Mouse (Mus musculus) midbrain, embryonic 15.5 days (tissue): ENCODE measurements at regions not wholly inside any gene's neighbourhood (a gene's known extent, or its start where the extent isn't known, plus 50 kb on each side); places are given as distances from the start of the nearest gene placed in this dataset.
"Not testable (repeated sequence)": the region's sequence is repeated elsewhere in the genome, so short reads cannot be mapped to it uniquely, and the experiment has no call there.

ENCODE experiments used
- ATAC-seq: fragments of 200-750 bp; cut with Nextera tagmentation; replicated peaks from 2 replicates; pipeline ENCODE4 v1.8.0; 2017; ENCODE audit warnings: moderate TSS enrichment
- H3K27ac ChIP-seq: fragments of 300-500 bp; sonication (generic); 2 replicates; pipeline ENCODE4 v1.5.1; 2015; ENCODE audit warnings: mild to moderate bottlenecking, inconsistent platforms
- H3K27me3 ChIP-seq: fragments of 300-500 bp; sonication (generic); replicated peaks from 2 replicates; pipeline ENCODE4 v1.6.1; 2015; ENCODE audit warnings: inconsistent platforms
- H3K36me3 ChIP-seq: fragments of 300-500 bp; sonication (generic); replicated peaks from 2 replicates; pipeline ENCODE4 v1.6.1; 2015; ENCODE audit warnings: inconsistent platforms
- H3K4me1 ChIP-seq: fragments of 300-500 bp; sonication (generic); 2 replicates; pipeline ENCODE4 v1.6.1; 2015; ENCODE audit warnings: inconsistent platforms
- H3K4me2 ChIP-seq: fragments of 300-500 bp; sonication (generic); 2 replicates; pipeline ENCODE4 v1.6.1; 2015; ENCODE audit warnings: inconsistent platforms, mild to moderate bottlenecking, moderate library complexity
- H3K4me3 ChIP-seq: fragments of 300-500 bp; sonication (generic); 2 replicates; pipeline ENCODE4 v1.5.1; 2015; ENCODE audit warnings: mild to moderate bottlenecking, inconsistent platforms
- H3K9ac ChIP-seq: fragments of 300-500 bp; sonication (generic); 2 replicates; pipeline ENCODE4 v1.6.1; 2015; ENCODE audit warnings: mild to moderate bottlenecking, inconsistent platforms
- H3K9me3 ChIP-seq: fragments of 300-500 bp; sonication (generic); 2 replicates; pipeline ENCODE4 v1.6.1; 2016; ENCODE audit warnings: inconsistent platforms
- WGBS: fragments of 180-500 bp; shearing (Covaris S2); methylation state at CpG from one replicate; pipeline ENCODE4 v1.1.7; 2015; ENCODE audit warnings: mixed read lengths; 5-methylcytosine and 5-hydroxymethylcytosine counted together

DNA sequence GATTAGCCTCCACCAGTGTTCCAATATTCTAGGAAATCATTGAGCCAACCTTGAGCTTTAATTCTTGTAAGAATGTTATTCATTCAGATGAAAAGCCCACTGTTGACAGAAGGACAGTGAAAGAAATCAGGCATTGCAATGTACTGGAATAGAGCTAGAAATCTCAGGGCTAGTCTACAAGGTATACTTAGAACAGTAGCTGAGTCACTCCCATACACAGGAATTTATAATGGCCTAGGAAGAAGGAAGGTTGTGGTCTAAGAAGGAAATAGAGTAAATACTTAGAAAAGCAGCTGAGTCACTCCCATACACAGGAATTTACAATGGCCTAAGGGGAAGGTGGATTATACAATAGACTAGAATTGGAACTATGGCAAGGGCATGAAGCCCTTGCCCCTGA, 174.6 kb downstream of the Fam181b start:
- H3K4me1 ChIP-seq, H3K4me2 ChIP-seq, H3K36me3 ChIP-seq, H3K9ac ChIP-seq, H3K27me3 ChIP-seq, H3K4me3 ChIP-seq, H3K9me3 ChIP-seq, H3K27ac ChIP-seq, ATAC-seq: not testable (repeated sequence)

- WGBS, result 69% methylated on average over 3 of the region's 3 CpGs
- Histone ChIP-seq H3K9ac (no peak overlapping the region), H3K4me3 (no peak overlapping the region), H3K27ac (no peak overlapping the region), H3K27me3 (no peaks in the 10 kb centered on the region), H3K9me3 (no peaks in the 10 kb centered on the region), H3K4me1 (no peaks in the 10 kb centered on the region), H3K36me3 (no peaks in the 10 kb centered on the region), H3K4me2 (no peak overlapping the region)
- no peak for ATAC-seq
These were observed 206.1 kb downstream of the Fam181b start for GRCm38 (mm10) chr7:93285748-93286147.

DNA sequence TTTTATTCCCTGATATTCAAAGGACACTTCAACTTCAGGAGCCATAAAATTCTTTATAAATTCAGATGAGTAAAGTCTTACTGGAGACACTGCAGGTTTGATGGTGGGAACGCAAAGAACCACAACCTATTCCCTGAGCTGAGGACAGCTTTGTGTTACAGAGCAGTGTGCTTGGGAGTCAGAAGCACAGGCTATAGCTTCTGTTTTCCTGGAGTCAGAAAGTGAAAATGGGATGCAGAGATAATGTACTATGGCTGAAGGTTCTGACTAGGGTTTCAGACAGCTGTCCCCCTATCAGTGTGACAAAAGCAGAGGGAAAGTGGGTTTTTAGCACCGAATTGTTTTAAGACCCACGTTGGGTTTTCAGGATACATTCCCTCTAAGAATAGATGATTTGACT, 211.8 kb downstream of the Fam181b start:
- peak; percentile 50; the same call in 1 of the 2 replicates for ATAC-seq

DNA sequence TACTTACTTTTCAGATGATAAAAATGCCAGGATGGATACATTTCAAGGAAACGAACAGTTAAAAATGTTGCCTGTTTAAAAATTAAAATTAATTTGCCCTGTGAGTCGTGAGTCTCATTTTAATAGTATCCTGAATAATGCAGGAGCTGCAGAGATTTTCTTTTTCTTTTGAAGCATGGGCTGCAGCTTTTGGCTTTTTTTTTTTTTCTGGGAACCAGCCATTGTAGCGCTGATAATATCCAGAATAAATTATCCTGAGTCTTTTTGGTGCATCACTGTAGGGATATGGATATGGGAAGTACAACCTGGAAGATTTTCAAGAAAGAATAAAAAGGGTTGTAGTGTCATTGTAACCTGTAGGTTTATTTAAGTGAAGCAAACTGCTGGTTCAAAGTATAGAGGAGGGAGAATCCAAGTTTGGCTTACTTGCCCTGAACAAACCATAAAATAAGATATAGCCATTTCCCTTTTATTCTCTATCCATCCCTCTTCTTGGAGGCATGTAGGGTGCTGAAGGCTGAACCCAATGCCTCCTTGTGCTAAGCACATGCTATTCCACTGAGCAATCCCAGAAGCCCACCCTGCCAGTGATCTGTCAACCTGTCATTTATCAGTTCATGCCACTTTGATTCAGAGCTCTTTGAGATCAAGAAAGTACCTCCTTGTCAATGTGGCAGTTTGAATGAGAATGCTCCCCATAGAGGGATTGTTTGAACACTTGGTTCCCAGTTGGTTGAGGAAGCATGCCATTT, 212.5 kb downstream of the Fam181b start:
- H3K27ac ChIP-seq, result peak overlapping the region; percentile 54; the same call in 1 of the 2 replicates
- ATAC-seq, result peak; percentile 78
- no peak overlapping the region for H3K9ac ChIP-seq

More for the DNA sequence above, 211.8 kb downstream of the Fam181b start:
- Histone ChIP-seq H3K9ac (no peak overlapping the region), H3K9me3 (no peaks in the 10 kb centered on the region), H3K27ac (no peak overlapping the region), H3K4me2 (no peak overlapping the region), H3K4me3 (no peak overlapping the region), H3K36me3 (no peaks in the 10 kb centered on the region), H3K4me1 (peaks cover 10% of the 10 kb centered on the region; the same call in 1 of the 2 replicates), H3K27me3 (no peaks in the 10 kb centered on the region)
- 50% methylated on average over 3 of the region's 3 CpGs for WGBS

DNA sequence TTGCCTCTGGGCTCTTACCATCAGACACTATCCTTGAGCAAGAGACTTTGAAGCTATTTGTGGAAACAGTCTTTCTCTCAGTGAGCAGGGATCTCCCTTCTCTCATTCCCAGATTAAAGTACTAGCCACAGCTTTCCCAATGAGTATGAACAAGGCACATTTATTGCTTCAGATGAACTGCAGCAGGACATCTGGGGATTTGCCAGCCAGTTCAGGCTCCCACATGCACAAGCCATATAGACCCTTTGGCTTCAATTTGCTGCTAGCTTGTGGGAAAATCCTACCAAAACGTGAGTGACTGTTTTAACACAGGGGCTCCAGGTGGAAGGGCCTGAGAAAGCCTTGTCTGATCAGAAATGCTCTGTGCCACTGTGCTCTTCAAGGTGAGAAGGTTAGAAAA, 233.1 kb downstream of the Fam181b start:
- H3K4me3 ChIP-seq, result no peak overlapping the region
- ATAC-seq, result no peak
- H3K4me2 ChIP-seq, result no peak overlapping the region
- 45% methylated on average over 1 of the region's 1 CpGs for WGBS
- no peaks in the 10 kb centered on the region for H3K4me1 ChIP-seq
- H3K27ac ChIP-seq, result no peak overlapping the region
- no peaks in the 10 kb centered on the region for H3K36me3 ChIP-seq
- H3K9me3 ChIP-seq, result no peaks in the 10 kb centered on the region
- H3K9ac ChIP-seq, result no peak overlapping the region
- no peaks in the 10 kb centered on the region for H3K27me3 ChIP-seq

More for the DNA sequence above, 212.5 kb downstream of the Fam181b start:
- Histone ChIP-seq H3K27me3 (no peaks in the 10 kb centered on the region), H3K4me2 (no peak overlapping the region), H3K9me3 (no peaks in the 10 kb centered on the region), H3K4me1 (peaks cover 10% of the 10 kb centered on the region; the same call in 1 of the 2 replicates), H3K4me3 (no peak overlapping the region), H3K36me3 (no peaks in the 10 kb centered on the region)
- WGBS, result 29% methylated on average over 3 of the region's 3 CpGs

DNA sequence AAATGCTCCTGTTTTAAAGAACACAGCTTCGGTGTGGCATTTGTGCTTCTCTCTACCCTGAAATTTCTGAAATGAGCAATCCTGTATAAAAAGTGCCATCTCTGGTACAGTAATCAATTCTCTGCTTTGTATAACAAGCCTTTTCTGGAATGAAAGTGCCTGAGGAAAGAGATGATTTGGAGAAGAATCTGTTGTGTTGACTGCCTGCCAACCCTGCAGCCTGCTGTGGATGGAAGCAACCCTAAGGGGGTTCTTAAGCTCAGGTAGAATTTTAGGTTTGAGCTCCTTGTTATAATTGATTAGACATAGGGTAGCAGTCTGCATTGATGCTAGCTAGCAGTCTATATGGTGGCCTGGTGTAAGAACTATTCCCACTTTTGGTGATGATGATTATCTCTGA, 251.7 kb downstream of the Fam181b start:
- Histone ChIP-seq H3K4me1 (no peaks in the 10 kb centered on the region), H3K27ac (no peak overlapping the region), H3K4me3 (no peak overlapping the region), H3K27me3 (no peaks in the 10 kb centered on the region), H3K9ac (no peak overlapping the region), H3K4me2 (no peak overlapping the region), H3K9me3 (no peaks in the 10 kb centered on the region), H3K36me3 (no peaks in the 10 kb centered on the region)
- WGBS, result 79% methylated on average over 1 of the region's 1 CpGs
- no peak for ATAC-seq

DNA sequence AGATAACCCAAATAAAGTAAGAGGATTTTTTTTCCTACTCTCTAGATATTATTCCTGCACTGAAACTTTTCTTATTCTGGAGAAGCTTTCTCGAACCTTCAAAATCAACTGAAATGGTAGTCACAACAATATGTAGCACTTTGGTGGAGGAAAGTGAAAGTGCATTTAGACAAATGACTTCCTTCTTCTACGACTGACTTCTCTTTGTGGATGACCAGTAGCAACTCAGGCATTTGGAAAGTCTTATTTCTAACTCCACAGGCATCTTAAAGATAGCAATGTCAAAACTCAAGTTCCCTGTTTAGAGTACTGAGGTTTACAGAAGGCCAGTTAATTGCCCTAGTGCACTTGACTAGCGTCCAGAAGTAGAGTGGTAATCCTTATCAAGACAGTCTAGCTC, 252.5 kb downstream of the Fam181b start:
- no peaks in the 10 kb centered on the region for H3K9me3 ChIP-seq
- H3K27ac ChIP-seq, result no peak overlapping the region
- no peaks in the 10 kb centered on the region for H3K4me1 ChIP-seq
- H3K4me2 ChIP-seq, result no peak overlapping the region
- H3K27me3 ChIP-seq, result no peaks in the 10 kb centered on the region
- no peak overlapping the region for H3K9ac ChIP-seq
- ATAC-seq, result no peak
- no peaks in the 10 kb centered on the region for H3K36me3 ChIP-seq
- WGBS, result 85% methylated on average over 3 of the region's 3 CpGs
- H3K4me3 ChIP-seq, result no peak overlapping the region

GRCm38 (mm10) chr7:93336420-93336819, 256.8 kb downstream of the Fam181b start:
- peak; percentile 91 for ATAC-seq
- H3K4me2 ChIP-seq, result no peak overlapping the region
- WGBS, result 31% methylated on average over 1 of the region's 1 CpGs
- no peak overlapping the region for H3K9ac ChIP-seq
- no peak overlapping the region for H3K27ac ChIP-seq
- no peaks in the 10 kb centered on the region for H3K36me3 ChIP-seq
- H3K4me3 ChIP-seq, result no peak overlapping the region
- H3K27me3 ChIP-seq, result no peaks in the 10 kb centered on the region
- no peaks in the 10 kb centered on the region for H3K9me3 ChIP-seq
- no peaks in the 10 kb centered on the region for H3K4me1 ChIP-seq
